Mouse (Mus musculus): ENCODE data around the gene Fam107b.
"Not testable (repeated sequence)": the region's sequence is repeated elsewhere in the genome, so short reads cannot be mapped to it uniquely, and the experiment has no call there.

The Fam107b gene

DNA sequence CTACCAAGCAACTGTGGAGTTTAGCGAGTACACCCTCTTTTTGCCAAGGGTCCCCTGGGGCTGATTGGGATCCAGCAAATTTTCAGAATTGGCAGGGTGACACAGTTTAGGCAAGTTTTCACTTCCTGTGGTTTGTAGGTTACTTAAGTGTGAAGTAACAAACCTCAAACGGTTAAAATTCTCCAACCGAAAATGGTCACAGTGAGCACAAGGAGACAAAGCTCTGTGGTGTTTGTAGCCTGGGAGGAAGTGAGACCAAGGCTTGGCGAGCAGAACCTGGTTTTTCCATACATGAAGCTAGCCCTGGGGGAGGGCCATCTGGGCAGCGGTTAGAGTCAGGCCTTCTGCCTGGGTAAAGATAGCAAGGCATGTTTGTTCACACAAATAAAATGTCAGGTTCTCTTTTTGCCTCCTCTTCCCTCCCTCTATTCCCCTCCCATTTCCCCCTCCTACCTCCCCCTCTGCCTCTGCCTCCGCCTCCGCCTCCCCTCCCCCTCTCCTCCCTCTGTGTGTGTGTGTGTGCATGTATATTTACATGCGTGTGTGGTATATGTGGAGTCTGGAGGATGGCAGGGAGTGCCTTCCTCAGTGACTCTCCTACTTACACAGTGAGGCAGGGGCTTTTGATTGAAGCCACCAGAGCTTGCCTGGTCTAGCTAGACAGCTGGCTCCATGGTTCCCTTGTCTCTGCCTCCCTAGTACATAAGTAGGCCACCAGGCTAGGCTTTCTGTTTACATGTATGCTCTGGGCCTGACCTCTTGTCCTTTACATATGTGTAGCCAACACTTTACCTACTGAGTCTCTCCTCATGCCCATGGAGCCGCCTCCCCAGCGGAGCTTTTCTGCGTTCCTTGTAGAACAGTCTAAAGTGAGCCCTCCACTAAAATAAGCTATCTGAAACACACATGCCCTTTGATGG, 87.8 kb downstream of the Fam107b start:
- DNase-seq (ENCODE audit: low spot score in 2 of 2) = peak in 1 of 2 experiments; percentile 55

DNA sequence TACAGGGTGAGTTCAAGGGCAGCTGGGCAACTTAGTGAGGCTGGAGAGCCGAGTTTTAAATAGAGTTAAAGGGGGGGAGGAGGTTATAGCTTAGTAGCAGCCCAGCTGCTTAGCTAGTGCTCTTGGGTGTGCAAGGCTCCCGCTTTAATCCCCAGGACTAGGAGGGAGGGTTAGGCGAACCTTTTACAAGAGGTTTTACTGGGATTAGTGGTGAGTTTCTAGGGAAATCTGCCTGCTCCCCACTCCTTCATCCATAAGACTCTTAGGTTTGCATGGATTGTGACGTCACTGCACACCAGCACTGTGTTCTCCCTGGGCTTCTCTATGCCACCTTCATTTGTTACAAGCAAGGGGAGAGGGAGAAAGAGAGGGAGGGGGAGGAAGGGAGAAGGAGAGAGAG, 88.6 kb downstream of the Fam107b start:
- no peak for DNase-seq (ENCODE audit: low spot score in 2 of 2)

DNA sequence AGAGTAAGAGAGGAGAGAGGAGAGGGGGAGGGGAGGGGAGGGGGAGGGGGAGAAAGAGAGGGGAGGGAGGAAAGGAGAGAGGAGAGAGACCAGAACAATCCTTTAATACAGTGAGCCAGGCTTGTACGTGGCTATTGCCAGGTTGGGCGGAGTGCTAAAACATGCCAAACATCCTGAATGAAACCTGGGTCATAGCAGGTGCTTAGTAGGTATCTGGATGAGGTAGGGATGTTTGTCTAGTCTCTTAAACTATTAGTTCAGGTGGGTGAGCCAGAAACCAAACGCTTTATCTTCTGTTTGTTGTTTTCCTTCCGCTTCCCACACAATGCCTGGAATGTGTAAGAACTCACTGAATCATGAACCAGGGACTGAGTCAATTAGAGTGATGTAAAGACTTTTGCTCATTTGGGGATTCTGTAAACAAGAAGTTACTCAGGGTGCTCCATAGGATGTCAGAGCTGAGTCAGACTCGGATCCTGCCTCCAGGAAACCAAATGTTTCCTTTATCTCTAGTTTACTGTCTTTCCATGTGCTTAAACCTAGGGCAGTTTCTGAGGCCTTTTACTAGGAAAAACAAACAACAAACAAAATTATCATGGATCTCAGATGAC, 89.1 kb downstream of the Fam107b start:
- no peak for DNase-seq (ENCODE audit: low spot score in 2 of 2)

DNA sequence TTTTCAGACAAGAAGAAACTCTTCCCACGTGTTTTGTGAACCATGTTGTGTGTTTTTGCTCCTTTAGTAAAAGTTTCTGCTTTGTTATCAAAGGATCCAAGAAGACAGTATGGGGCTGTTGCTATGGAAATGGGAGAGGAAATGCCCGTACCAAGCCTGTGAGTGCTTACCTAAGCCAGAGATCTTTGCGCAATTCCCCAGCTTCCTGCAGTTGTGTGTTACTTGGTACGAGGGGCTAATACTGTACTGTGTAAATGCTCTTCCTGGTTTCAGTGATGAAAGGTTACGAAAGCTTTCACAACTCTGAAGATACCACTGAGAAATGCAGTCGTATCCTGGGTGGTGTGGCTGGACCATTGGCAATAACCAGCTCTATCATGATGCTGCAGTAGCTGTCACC, 93.8 kb downstream of the Fam107b start:
- no peak for DNase-seq (ENCODE audit: low spot score in 2 of 2)

DNA sequence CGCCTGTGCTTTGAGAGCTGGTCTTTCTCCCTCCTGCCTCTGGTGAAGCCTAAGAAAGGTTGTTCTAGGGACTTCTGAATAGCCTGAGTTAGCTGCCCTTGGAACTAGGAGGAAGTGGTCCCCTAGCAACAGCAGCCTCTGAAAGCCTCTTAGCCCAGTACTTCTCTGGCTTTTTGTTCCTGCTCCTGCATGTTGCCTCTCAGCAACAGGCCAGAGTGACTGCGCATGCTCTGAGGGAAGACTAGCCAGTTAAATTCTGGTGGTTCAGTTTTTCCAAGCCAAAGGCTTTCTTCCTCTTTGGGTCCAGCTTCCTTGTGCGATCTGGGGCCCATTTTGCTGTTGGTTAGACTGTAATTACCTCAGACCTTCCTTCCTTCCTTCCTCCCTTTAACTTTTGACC, 98.4 kb downstream of the Fam107b start:
- DNase-seq (ENCODE audit: low spot score in 2 of 2) = no peak

DNA sequence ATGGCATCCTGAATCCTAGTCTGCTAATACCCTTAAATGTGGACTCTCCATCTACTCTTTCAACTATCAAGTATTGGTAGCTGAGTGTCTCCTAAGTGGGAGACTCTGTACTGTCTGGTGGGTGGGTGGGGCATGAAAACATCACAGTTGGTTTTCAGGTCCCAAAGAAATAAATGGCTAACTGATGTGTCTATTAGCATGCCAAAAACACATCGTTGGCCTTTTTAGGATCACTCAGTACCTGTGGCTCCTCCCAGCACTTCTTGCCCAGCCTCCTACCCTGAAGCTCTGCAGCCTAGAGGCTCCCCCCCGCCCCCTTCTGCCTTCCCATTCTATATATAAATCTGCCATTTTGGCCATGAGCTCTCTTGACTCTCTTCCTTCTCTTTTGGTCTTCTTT, 99.4 kb downstream of the Fam107b start:
- no peak for DNase-seq (ENCODE audit: low spot score in 2 of 2)

DNA sequence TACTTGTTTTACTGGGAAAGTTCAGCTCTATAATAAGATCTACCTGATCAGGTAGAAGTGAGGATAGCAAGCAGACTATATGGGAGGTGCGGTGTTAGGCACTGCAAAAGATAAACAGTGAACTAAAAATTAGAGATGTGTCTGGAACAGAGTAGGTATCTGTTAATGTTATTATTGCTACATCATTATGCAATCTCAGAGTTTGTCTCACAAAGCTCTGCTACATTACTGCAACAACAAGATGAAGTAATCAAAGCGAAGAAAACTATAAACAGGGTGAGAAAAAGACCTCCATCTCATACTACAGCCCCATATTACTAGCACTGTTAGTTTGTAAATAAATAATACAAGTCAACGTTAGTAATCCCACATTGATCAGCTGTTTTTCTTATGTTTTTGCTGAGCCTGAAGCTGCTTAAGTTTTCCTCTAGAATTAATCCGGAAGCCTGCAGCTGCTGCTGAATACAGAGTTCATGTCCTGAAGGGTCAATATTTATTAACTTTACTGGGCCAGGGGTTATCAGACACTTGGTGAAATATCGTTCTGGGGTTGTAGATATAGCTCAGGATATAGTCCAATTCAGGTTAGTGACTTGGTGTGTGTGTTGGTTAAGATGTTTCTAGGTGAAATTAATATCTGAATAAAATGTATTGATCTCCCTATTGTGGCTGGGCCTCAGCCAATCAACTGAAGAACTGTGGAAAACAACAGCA, 102.5 kb downstream of the Fam107b start:
- no peak for DNase-seq (ENCODE audit: low spot score in 2 of 2)

DNA sequence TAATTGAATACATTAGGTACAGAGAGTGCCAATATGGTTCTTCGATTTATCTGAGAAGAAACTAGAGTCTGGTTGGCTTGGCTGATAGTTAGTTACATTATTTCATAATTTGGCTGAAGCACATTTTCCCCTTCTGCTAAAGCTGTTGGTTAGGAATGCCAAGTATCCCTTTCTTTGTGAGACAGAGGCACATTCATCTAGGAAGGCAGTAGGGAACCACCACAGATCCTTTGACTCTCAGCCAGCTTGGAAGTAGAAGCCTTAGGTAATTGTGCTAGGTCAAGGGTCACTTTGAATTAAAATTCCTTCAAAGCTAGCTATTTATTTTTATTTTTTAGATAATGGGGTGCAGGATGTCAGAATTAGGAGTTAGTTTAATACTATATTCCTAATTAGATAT, 105.2 kb downstream of the Fam107b start:
- no peak for DNase-seq (ENCODE audit: low spot score in 2 of 2)

DNA sequence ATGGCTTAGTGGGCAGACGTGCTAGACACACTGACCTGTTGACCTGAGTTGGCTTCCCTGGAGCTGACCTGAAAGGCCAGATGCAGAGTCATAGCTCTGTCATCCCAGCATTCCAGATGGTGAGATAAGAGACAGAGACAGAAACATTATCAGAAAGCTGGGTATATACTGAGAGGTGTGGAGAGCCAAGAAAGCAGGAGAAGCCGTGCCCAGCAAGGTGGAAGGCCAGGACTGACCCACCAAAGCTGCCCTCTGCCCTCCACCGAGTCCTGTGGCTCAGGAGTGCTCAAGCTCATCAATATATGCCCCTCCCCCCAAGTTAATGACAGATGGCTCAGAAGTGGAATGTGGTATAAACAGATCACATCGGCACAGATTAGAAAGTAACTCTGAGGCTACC, 112.4 kb downstream of the Fam107b start:
- no peak for DNase-seq (ENCODE audit: low spot score in 2 of 2)

DNA sequence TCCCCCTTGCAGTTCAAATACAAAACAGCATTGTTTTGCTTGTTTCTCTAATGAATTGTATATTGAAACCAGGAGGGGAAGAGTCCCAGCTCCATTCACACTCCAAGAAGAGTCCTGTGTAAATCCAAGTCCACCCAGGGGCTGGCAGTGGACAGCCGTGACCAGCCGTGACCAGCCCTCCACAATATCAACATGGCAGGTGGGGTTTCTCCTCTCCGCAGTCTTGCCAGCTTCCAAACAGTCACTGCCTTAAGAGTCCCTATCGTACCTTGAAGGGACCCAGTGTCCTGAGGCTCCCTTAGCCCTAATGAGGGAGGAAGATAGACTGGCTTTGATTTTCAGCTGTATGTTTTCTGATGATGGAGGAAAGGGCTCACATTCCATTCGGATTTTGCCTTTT, 113.1 kb downstream of the Fam107b start:
- DNase-seq (ENCODE audit: low spot score in 2 of 2) = no peak

DNA sequence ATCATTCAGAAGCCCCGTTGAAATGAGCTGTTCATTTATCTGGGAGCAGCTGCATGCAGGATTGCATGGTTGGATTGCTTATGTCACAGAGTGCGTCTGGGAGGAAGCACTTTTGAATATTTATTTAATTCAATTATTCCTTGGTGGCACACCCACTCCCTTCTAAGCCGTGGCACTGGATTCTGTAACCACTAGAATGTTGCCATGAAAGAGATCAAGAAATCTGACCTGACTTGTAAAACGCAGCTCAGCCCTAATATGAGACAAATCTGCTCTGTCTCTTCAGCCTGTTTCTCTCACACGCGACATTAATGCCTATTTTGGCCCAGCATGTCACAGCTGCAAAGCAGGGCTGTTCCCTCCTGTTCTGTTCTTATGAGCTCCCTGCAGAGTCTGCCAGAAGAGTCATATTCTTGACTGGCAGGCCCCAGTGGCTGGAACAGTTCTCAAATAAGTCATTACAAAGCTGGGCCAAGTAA, 113.5 kb downstream of the Fam107b start:
- DNase-seq (ENCODE audit: low spot score in 2 of 2) = peak in 1 of 2 experiments; percentile 32

DNA sequence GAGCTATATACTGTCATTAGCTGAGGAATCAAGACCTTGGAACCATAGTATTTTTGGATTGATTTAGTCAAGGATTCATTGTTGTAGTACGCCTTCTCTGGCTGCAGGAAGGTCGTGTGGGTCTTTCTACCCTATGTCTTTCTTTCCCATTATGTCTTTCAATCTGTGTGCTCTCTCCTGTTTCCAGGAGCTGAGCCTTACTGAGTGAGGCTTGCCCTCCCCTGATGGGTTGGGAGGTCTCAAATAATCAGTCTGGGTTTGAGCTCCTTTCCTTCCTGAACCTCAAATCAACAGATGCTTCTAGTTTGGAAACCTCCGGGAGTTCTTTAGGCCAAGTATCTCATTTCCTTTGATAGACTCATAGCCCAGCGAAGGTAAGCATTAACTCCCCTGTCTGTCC, 119.9 kb downstream of the Fam107b start:
- DNase-seq (ENCODE audit: low spot score in 2 of 2) = no peak

DNA sequence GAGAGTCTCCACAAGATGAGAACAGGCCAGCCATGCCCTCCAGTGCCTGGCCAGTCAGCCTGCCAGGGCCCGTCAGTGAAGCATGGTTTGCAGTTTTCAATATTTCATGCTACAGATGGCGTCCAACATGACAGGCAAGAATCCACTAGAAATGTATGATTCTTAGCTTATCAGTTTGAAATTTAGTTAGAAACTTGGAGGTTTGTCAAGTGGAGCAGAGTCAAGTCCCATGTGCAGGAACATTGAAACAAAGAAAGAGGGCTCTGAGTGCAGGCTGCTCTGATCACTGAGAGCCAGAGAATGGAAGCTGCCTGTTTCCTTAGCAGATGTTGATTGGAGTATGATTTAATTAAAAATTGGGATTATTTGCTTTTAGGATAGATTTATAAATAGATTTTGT, 122.5 kb downstream of the Fam107b start:
- DNase-seq (ENCODE audit: low spot score in 2 of 2) = no peak

DNA sequence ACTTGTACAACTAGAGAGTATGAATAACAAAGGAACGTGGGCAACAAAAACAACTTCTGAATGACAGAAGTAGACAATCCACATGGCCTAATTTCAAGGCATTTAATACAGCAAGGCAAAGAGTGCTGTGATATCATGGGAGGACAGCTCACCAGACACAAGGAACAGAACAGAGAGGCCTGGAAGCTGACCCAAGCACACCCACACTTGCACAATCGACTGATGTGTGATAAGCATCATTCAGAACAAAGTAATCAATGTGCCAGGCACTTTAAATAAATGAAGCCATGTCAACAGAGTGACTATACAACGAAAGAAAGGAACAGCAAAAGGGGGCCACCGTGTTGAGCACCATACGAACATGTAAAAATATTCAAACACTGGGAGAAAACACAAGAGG, 125.6 kb downstream of the Fam107b start:
- no peak for DNase-seq (ENCODE audit: low spot score in 2 of 2)

DNA sequence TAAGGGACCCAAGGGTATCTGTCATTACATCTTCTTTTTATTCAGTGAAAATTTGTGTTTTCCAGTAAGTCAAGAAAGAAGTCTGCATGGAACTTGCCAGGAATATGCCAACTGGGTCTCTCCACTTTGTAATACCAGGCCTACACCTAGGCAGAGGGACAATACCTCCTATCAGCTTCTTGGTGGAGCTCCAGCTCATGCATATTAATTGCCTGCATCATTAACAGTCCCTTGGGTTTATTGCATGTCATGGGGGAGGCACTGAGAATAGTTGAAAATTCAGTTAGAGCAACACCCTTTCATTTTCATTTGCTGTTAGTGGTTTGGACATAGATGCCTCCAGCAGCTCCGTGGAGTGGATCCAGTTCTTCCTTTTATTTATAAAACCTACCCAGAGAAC, 130.1 kb downstream of the Fam107b start:
- DNase-seq (ENCODE audit: low spot score in 2 of 2) = no peak

DNA sequence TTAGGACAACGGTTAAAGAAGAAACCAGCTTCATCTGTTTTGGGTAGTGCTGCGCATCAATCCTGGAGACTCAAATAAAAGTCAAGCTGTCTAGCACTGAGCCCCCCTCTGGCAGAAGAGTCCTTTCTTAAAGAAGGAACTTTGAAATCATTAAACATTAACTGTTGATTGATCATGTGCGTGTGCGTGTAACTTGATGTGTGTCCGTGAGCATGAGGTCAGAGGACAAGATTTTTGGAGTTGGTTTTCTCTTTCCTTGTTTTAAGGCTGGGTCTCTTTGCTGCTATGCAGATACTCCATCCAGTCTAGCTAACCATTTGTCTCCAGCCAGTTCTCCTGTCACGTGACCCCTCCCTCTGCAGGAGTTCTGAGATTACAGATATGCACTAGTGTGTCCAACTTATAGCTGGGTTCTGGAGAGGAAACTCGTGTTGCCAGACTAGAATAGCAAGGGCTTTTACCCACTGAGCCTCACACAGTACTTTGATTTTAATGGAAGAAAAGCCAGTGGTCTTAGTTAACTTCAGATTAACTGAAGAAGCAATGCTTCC, 132.4 kb downstream of the Fam107b start:
- no peak for DNase-seq (ENCODE audit: low spot score in 2 of 2)

DNA sequence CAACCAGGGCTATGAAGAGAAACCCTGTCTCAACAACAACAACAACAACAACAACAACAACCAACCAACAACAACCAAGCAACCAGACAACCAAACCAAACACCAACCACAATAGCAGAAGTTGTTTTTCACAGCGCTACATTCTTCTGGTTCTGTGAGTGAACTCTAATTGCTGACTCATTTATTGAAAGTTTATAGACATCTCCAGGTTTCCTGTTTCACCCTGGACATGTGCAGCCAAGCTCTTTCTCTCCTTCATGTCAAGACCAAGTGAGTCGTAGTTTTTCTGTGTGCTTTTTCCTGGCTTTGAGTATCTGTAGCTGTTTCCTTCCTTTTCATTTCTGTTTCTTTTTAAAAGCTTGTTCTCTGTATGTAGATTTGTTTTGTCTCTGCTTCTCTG, 133.5 kb downstream of the Fam107b start:
- DNase-seq (ENCODE audit: low spot score in 2 of 2) = no peak

DNA sequence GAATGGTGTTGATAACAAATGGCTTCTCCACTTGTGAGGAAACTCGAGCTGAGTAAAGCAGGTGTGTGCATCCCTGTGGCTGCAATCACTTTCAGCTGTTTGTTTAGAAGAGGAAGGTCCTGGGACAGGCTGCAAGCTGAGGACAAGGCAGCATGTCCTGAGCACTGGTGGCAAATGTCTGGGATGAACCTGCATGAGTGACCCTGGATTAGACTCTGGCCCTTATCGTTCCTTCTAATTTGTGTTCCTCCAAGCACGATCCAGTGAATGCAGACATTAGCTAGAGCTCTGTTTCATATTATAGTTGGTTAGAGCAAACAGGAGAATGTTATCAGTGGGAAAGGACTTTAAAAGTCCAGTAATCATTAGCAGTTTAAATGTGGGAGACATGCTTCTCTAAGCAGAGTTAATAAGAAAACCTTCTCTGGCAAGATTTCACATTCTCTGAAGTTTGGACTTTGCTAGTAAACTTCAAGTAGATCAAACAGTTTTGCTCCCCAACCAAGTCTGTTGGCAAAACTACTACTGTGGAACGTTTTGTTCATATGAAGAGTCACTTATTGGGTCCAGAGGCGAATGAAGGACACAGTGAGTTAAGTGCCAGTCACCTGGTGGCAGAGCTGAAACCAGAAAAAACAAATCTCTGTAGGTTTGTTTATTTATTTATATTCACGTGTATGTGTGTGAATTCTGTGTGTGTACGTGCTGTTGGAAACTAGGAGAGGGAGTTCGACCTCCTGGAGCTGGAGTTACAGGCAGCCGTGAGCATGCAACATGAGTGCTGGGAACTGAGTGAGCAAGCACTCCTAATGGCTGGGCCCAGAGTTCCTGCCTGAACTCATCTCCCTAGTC, 134.2 kb downstream of the Fam107b start:
- no peak for DNase-seq (ENCODE audit: low spot score in 2 of 2)

DNA sequence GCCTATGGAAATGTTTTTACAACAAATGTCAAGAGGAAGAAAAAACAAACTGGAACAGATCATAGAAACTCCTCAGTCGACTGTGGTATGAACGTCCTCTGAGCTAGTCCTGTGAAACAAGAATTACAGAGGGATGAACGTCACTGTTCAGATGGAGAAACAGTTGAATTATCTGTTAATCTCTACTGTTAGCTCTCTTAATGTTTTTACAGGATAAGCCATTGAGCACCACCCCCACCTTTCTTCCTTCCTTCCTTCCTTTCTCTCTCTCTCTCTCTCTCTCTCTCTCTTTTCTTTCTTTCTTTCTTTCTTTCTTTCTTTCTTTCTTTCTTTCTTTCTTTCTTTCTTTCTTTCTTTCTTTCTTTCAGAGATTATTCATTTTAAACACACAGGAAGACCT, 135.0 kb downstream of the Fam107b start:
- DNase-seq (ENCODE audit: low spot score in 2 of 2) = not testable (repeated sequence)

DNA sequence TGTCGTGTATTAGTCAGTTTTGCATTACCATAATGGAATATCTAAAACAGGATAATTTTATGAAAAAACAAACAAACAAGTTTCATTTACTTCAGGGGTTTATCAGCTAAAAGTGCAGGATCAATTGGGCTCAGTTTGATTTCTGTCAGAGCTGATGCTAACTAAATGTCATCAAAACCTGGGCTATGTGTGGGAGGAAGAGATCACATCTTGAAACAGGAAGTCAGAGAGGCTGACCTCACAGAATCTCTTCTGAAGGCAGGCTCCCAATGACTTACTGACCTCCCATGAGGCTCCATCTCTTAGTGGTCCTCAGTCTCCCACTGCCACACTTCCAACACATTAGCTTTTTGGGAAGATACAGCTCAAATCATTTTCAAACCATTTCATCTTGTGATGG, 136.9 kb downstream of the Fam107b start:
- no peak for DNase-seq (ENCODE audit: low spot score in 2 of 2)

DNA sequence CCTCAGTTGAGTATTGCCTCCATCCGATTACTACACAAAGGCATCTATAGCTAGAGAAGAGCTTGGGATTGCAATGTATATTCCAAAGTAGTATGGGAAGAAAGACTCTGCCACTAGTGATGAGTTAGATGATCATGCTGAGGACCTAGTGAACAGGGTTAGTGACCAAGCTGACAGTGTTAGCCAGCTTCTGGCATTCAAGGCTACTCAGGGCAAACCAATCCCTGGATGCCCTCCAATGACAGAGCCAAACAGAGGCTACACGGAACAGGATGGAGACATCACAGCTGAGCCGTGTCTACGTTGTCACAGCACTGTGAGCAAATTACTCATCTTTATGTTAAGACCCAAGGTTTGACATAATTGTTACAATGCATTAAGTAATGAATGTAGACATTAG, 138.3 kb downstream of the Fam107b start:
- no peak for DNase-seq (ENCODE audit: low spot score in 2 of 2)
